Mouse (Mus musculus) liver, postnatal 0 days (tissue): ENCODE results near the gene Trib3. TPM values are rescaled to one million over a fixed set of nuclear protein-coding genes. Genes with fewer than 3 reads are reported as not detected.
"Not testable (repeated sequence)": the region's sequence is repeated elsewhere in the genome, so short reads cannot be mapped to it uniquely, and the experiment has no call there.

ENCODE experiments used
- ATAC-seq: fragments of 200-750 bp; cut with Nextera tagmentation; 2 replicates; pipeline ENCODE4 v1.8.0; 2017; ENCODE audit warnings: mild to moderate bottlenecking, moderate library complexity
- DNase-seq: peaks from one replicate; pipeline ENCODE4 v3.0.0-alpha.2; 2016
- H3K27ac ChIP-seq: fragments of 300-500 bp; sonication (generic); 2 replicates; pipeline ENCODE4 v1.5.1; 2014; ENCODE audit warnings: antibody characterized with exemption, moderate library complexity, mild to moderate bottlenecking, low read depth
- H3K27me3 ChIP-seq: fragments of 300-500 bp; sonication (generic); 2 replicates; pipeline ENCODE4 v1.6.1; 2014; ENCODE audit warnings: low read length, control low read depth, mixed read lengths; ENCODE audit not compliant: insufficient read depth
- H3K36me3 ChIP-seq: fragments of 300-500 bp; sonication (generic); replicated peaks from 2 replicates; pipeline ENCODE4 v1.6.1; 2014; ENCODE audit warnings: mild to moderate bottlenecking, control low read depth, low read length, moderate library complexity, mixed read lengths; ENCODE audit not compliant: insufficient read depth
- H3K4me1 ChIP-seq: fragments of 300-500 bp; sonication (generic); 2 replicates; pipeline ENCODE4 v1.6.1; 2014; ENCODE audit warnings: antibody characterized with exemption, mild to moderate bottlenecking, control low read depth; ENCODE audit not compliant: insufficient read depth
- H3K4me2 ChIP-seq: fragments of 300-500 bp; sonication (generic); 2 replicates; pipeline ENCODE4 v1.6.1; 2014; ENCODE audit warnings: low read depth, mild to moderate bottlenecking, low read length, moderate library complexity, mixed read lengths
- H3K4me3 ChIP-seq: fragments of 300-500 bp; sonication (generic); 2 replicates; pipeline ENCODE4 v1.5.1; 2014; ENCODE audit warnings: low read depth, low read length
- H3K9ac ChIP-seq: fragments of 300-500 bp; sonication (generic); replicated peaks from 2 replicates; pipeline ENCODE4 v1.6.1; 2014; ENCODE audit warnings: mild to moderate bottlenecking, moderate library complexity
- H3K9me3 ChIP-seq: fragments of 300-500 bp; sonication (generic); 2 replicates; pipeline ENCODE4 v1.6.1; 2016; ENCODE audit warnings: mild to moderate bottlenecking, control low read depth, low read length, mixed read lengths
- CTCF ChIP-seq: sonication (generic); IDR thresholded peaks from 2 replicates; pipeline ENCODE4 v1.5.1; 2016; ENCODE audit warnings: antibody characterized with exemption, low read depth
- EP300 ChIP-seq: IDR thresholded peaks from 2 replicates; pipeline ENCODE4 v1.6.1; 2016; ENCODE audit warnings: antibody characterized with exemption, low read depth, mild to moderate bottlenecking
- WGBS: fragments of 180-500 bp; shearing (Covaris S2); extraction: QIAGEN DNeasy Blood & Tissue Kit; methylation state at CpG from one replicate; pipeline ENCODE4 v1.1.7; 2014; ENCODE audit not compliant: insufficient replicate concordance; 5-methylcytosine and 5-hydroxymethylcytosine counted together
- polyA plus RNA-seq: library from polyadenylated mRNA; unstranded; fragments of >200 nt; fragmentation: Nextera tagmentation; extraction: Ambion mirVana; gene quantifications from 2 replicates; pipeline ENCODE4 v1.2.1, GENCODE M21; 2015

Gene Trib3
- polyA plus RNA-seq, 1 experiment from 2014 or later: 5.5 TPM

- H3K4me1 ChIP-seq: peaks cover 12% of the 10 kb centered on the region
- ATAC-seq (peak; percentile 72), DNase-seq (peak; percentile 85)
- H3K9ac ChIP-seq: no peak overlapping the region; the same call in 1 of the 2 replicates
- H3K9me3 ChIP-seq: no peaks in the 10 kb centered on the region
- no peaks in the 10 kb centered on the region for H3K36me3 ChIP-seq
- WGBS: 8% methylated on average over 17 of the region's 17 CpGs
- H3K27me3 ChIP-seq: no peaks in the 10 kb centered on the region
- TF ChIP-seq EP300: peak; percentile 75
- peak; percentile 90 for TF ChIP-seq CTCF
- peak overlapping the region; percentile 76 for H3K27ac ChIP-seq
- peak overlapping the region; percentile 56 for H3K4me2 ChIP-seq
- no peak overlapping the region for H3K4me3 ChIP-seq
Measured at GRCm38 (mm10) chr2:152363245-152364147, 19.7 kb upstream of the Trib3 start.

- H3K27me3 ChIP-seq: no peaks in the 10 kb centered on the region
- TF ChIP-seq EP300 (no peak), CTCF (no peak)
- H3K4me2 ChIP-seq: no peak overlapping the region
- WGBS: 83% methylated on average over 8 of the region's 8 CpGs
- no peaks in the 10 kb centered on the region for H3K9me3 ChIP-seq
- H3K4me3 ChIP-seq: no peak overlapping the region
- no peaks in the 10 kb centered on the region for H3K36me3 ChIP-seq
- H3K27ac ChIP-seq: peak overlapping the region; percentile 72
- DNase-seq: no peak
- H3K4me1 ChIP-seq: peaks cover 12% of the 10 kb centered on the region
- no peak for ATAC-seq
- H3K9ac ChIP-seq: no peak overlapping the region
Measured at GRCm38 (mm10) chr2:152361193-152361592, 17.4 kb upstream of the Trib3 start.

GRCm38 (mm10) chr2:152360271-152360775 lies 16.5 kb upstream of the Trib3 start:
- WGBS: 13% methylated on average over 7 of the region's 7 CpGs
- Histone ChIP-seq H3K27me3 (no peaks in the 10 kb centered on the region), H3K4me2 (no peak overlapping the region), H3K9ac (no peak overlapping the region), H3K9me3 (no peaks in the 10 kb centered on the region), H3K4me3 (no peak overlapping the region), H3K36me3 (no peaks in the 10 kb centered on the region), H3K27ac (peak overlapping the region; percentile 72), H3K4me1 (peaks cover 12% of the 10 kb centered on the region)
- TF ChIP-seq CTCF (no peak), EP300 (peak; percentile 81)
- DNase-seq (peak; percentile 78), ATAC-seq (peak; percentile 87)

GRCm38 (mm10) chr2:152359616-152360015 lies 15.8 kb upstream of the Trib3 start:
- TF ChIP-seq EP300: no peak
- no peak for TF ChIP-seq CTCF
- Histone ChIP-seq H3K4me1 (peaks cover 12% of the 10 kb centered on the region), H3K4me2 (no peak overlapping the region), H3K27ac (peak overlapping the region; percentile 72), H3K9me3 (no peaks in the 10 kb centered on the region), H3K4me3 (no peak overlapping the region), H3K27me3 (no peaks in the 10 kb centered on the region), H3K36me3 (no peaks in the 10 kb centered on the region), H3K9ac (no peak overlapping the region; the same call in 1 of the 2 replicates)
- ATAC-seq: peak; percentile 2; the same call in 1 of the 2 replicates
- 46% methylated on average over 5 of the region's 5 CpGs for WGBS
- no peak for DNase-seq

GRCm38 (mm10) chr2:152358977-152359376 lies 15.1 kb upstream of the Trib3 start:
- WGBS: 81% methylated on average over 5 of the region's 5 CpGs
- ATAC-seq, DNase-seq: not testable (repeated sequence)

GRCm38 (mm10) chr2:152357254-152357653 lies 13.4 kb upstream of the Trib3 start:
- no peak for DNase-seq
- no peak overlapping the region for H3K9ac ChIP-seq
- no peak for TF ChIP-seq CTCF
- no peak for TF ChIP-seq EP300
- no peaks in the 10 kb centered on the region for H3K9me3 ChIP-seq
- no peaks in the 10 kb centered on the region for H3K27me3 ChIP-seq
- H3K4me1 ChIP-seq: peaks cover 8% of the 10 kb centered on the region
- no peak overlapping the region for H3K4me2 ChIP-seq
- H3K4me3 ChIP-seq: no peak overlapping the region
- no peak overlapping the region for H3K27ac ChIP-seq
- no peak for ATAC-seq
- 87% methylated on average over 3 of the region's 3 CpGs for WGBS
- H3K36me3 ChIP-seq: no peaks in the 10 kb centered on the region

More at GRCm38 (mm10) chr2:152358977-152359376, 15.1 kb upstream of the Trib3 start:
- not testable (repeated sequence) for H3K9me3 ChIP-seq, H3K27ac ChIP-seq, H3K4me3 ChIP-seq, H3K36me3 ChIP-seq, H3K4me2 ChIP-seq, H3K27me3 ChIP-seq, H3K9ac ChIP-seq
- peaks cover 12% of the 10 kb centered on the region for H3K4me1 ChIP-seq
- TF ChIP-seq CTCF: peak; percentile 57
